Mouse (Mus musculus) erythroblast, embryonic 14.5 days (primary cell): Measurements from ENCODE around the gene Glb1l.

Experiments
- GATA1 ChIP-seq: IDR thresholded peaks from 2 replicates; pipeline ENCODE4 v1.6.1; 2012; ENCODE audit warnings: low read length, inconsistent platforms, mixed read lengths
- TAL1 ChIP-seq: IDR thresholded peaks from 3 replicates; pipeline ENCODE4 v1.6.1; 2012; ENCODE audit warnings: low read length, inconsistent platforms, mixed read lengths

DNA sequence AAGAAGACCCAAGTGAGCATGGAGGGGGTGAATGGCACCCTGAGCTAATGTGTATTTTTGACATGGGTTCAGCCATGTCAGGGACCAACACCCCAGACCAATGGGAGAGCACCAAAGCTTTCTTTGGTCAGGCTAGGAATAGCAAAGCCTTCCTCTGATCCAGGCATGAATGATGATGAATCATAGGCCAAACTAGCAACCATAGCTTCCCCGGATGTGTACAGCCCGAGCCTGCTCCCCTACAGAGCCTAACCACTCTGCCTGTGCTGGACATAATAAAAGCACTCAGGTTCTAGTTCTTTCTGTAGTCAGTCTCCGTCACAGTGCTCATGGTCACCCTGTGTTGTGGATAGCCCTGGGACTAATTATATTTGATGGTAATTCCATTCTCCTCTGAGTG is 10.9 kb upstream of the Glb1l start:
- no peak for TF ChIP-seq GATA1
- TF ChIP-seq TAL1: no peak
